Mouse (Mus musculus) left cerebral cortex, adult 2 months (tissue): ENCODE measurements at regions not wholly inside any gene's neighbourhood (a gene's known extent, or its start where the extent isn't known, plus 50 kb on each side); places are given as distances from the start of the nearest gene placed in this dataset.

Experiments
- DNase-seq, 2 experiments: peaks; one replicate each; pipeline ENCODE4 v3.0.0; 2021 to 2022; ENCODE audit warnings: low spot score in 2 of 2, mixed read lengths in 1 of 2; ENCODE audit errors: extremely low spot score in 1 of 2
- H3K27ac ChIP-seq: fragments of 200-600 bp; 2 replicates; pipeline ENCODE4 v1.8.1; 2022
- H3K4me3 ChIP-seq: fragments of 200-600 bp; 2 replicates; pipeline ENCODE4 v1.8.1; 2022
- CTCF ChIP-seq: fragments of 200-600 bp; IDR thresholded peaks from 2 replicates; pipeline ENCODE4 v1.8.1; 2022; ENCODE audit warnings: antibody characterized with exemption, mild to moderate bottlenecking, moderate library complexity
- intact Hi-C: fragments of 180-260 bp; cut with DNase I; formaldehyde crosslinking; loops from one replicate; pipeline ENCODE4 v1.15.1; 2025

- intact Hi-C loops, result loop anchor here (10.0 kb wide), 4 partner anchors 215 to 785 kb away; partner anchors contain the start of gene Fut8
- TF ChIP-seq CTCF, result no peak
- Histone ChIP-seq H3K4me3 (no peak overlapping the region), H3K27ac (no peak overlapping the region)
- no peak for DNase-seq
Observed at GRCm38 (mm10) chr12:77789871-77790270, 404.2 kb upstream of the Gm6657 start.

- H3K27ac ChIP-seq, result no peak overlapping the region
- DNase-seq, result no peak
- intact Hi-C loops, result no loop called here
- TF ChIP-seq CTCF, result no peak
- no peak overlapping the region for H3K4me3 ChIP-seq
Observed at GRCm38 (mm10) chr12:77790891-77791672, 403.0 kb upstream of the Gm6657 start.

GRCm38 (mm10) chr12:77798516-77798915, 395.5 kb upstream of the Gm6657 start:
- intact Hi-C loops, result no loop called here
- no peak overlapping the region for H3K4me3 ChIP-seq
- no peak for TF ChIP-seq CTCF
- no peak overlapping the region for H3K27ac ChIP-seq
- DNase-seq, result no peak

GRCm38 (mm10) chr12:77799134-77799770, 394.8 kb upstream of the Gm6657 start:
- intact Hi-C loops, result no loop called here
- DNase-seq, result no peak
- TF ChIP-seq CTCF, result no peak
- H3K27ac ChIP-seq, result no peak overlapping the region
- no peak overlapping the region for H3K4me3 ChIP-seq

GRCm38 (mm10) chr12:77807674-77808073, 386.4 kb upstream of the Gm6657 start:
- TF ChIP-seq CTCF, result no peak
- Histone ChIP-seq H3K27ac (no peak overlapping the region), H3K4me3 (no peak overlapping the region)
- no peak for DNase-seq
- intact Hi-C loops, result no loop called here

GRCm38 (mm10) chr12:77811276-77811675, 382.8 kb upstream of the Gm6657 start:
- no peak overlapping the region for H3K27ac ChIP-seq
- TF ChIP-seq CTCF, result peak; percentile 75
- intact Hi-C loops, result no loop called here
- H3K4me3 ChIP-seq, result no peak overlapping the region
- peak; percentile 25 to 33 for DNase-seq

- Histone ChIP-seq H3K27ac (no peak overlapping the region), H3K4me3 (no peak overlapping the region)
- no peak for DNase-seq
- no peak for TF ChIP-seq CTCF
- intact Hi-C loops, result no loop called here
Observed at GRCm38 (mm10) chr12:77819456-77819855, 374.6 kb upstream of the Gm6657 start.

- H3K4me3 ChIP-seq, result no peak overlapping the region
- H3K27ac ChIP-seq, result no peak overlapping the region
- no peak for DNase-seq
- intact Hi-C loops, result no loop called here
- TF ChIP-seq CTCF, result no peak
Observed at GRCm38 (mm10) chr12:77823381-77824030, 370.5 kb upstream of the Gm6657 start.

GRCm38 (mm10) chr12:77833411-77834169, 360.5 kb upstream of the Gm6657 start:
- no peak for DNase-seq
- Histone ChIP-seq H3K27ac (no peak overlapping the region), H3K4me3 (no peak overlapping the region)
- TF ChIP-seq CTCF, result no peak
- intact Hi-C loops, result no loop called here

GRCm38 (mm10) chr12:77834891-77835290, 359.2 kb upstream of the Gm6657 start:
- no peak for DNase-seq
- intact Hi-C loops, result no loop called here
- no peak for TF ChIP-seq CTCF

GRCm38 (mm10) chr12:77836231-77836630, 357.8 kb upstream of the Gm6657 start:
- DNase-seq, result no peak
- intact Hi-C loops, result no loop called here
- H3K27ac ChIP-seq, result no peak overlapping the region
- H3K4me3 ChIP-seq, result no peak overlapping the region
- TF ChIP-seq CTCF, result no peak

More at GRCm38 (mm10) chr12:77834891-77835290, 359.2 kb upstream of the Gm6657 start:
- Histone ChIP-seq H3K27ac (no peak overlapping the region), H3K4me3 (no peak overlapping the region)

GRCm38 (mm10) chr12:77841844-77842415, 352.1 kb upstream of the Gm6657 start:
- no peak for TF ChIP-seq CTCF
- Histone ChIP-seq H3K4me3 (no peak overlapping the region), H3K27ac (no peak overlapping the region)
- no peak for DNase-seq
- intact Hi-C loops, result no loop called here
